Mouse (Mus musculus): ENCODE data around the gene Etv3. TPM values are rescaled to one million over a fixed set of nuclear protein-coding genes. Genes with fewer than 3 reads are reported as not detected.

Gene Etv3
- total and polyA plus RNA-seq, 3 experiments: 7.4 to 10.4 TPM; not detected in 1

DNA sequence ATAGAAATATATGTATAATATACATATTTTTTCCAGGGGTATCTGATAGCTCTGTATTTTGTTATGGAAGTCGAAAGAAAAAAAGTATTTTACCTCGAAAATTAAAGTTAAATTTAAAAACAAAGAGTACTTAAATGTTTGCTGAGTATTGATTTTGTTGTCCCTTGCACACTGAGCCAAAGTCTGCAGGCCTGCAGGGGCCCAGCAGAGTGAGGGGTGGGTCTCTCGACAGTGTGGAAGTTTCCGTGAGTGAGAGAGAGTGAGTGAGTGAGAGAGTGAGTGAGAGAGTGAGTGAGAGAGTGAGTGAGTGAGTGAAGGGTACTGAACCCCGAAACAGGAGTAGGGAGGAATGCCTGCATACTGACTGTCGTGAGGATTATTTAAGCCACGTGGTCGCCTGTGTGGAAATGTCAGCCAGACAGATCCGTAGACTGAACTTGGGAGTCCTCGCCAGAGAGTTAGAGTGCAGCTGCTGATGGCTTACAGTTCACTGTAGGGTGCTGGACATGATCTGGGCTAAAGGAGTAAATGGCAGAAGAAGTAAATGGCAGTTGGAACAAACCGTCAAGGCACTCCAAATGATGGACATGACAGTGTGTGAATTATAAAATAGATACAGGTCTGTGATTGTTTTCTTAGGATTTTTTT is 14.9 kb downstream of the Etv3 start:
- Histone ChIP-seq H3K4me1 (ENCODE audit: control insufficient read depth in 1 of 2, insufficient read depth in 2 of 2, low read length in 2 of 2) (no peaks in the 10 kb centered on the region), H3K9me3 (replicated peaks; ENCODE audit: insufficient read depth, low read length) (no peaks in the 10 kb centered on the region), H3K4me3 (ENCODE audit: control insufficient read depth in 1 of 2, insufficient read depth in 1 of 2, low read depth in 2 of 2, low read length in 2 of 2) (no peak overlapping the region), H3K36me3 (ENCODE audit: control insufficient read depth in 1 of 2, insufficient read depth in 2 of 2, low read length in 2 of 2) (no peaks in the 10 kb centered on the region), H3K27ac (ENCODE audit: control insufficient read depth, low read depth, low read length) (no peak overlapping the region), H3K9ac (ENCODE audit: control insufficient read depth, low read depth, low read length, poor library complexity, severe bottlenecking) (no peak overlapping the region), H3K79me2 (ENCODE audit: control insufficient read depth, insufficient read depth, low read length, poor library complexity) (no peaks in the 10 kb centered on the region), H3K27me3 (ENCODE audit: control insufficient read depth in 1 of 2, insufficient read depth in 2 of 2, low read length in 2 of 2) (no peaks in the 10 kb centered on the region)
- TF ChIP-seq CHD2 (IDR thresholded peaks at IDR 0.05; ENCODE audit: low read length) (no peak), UBTF (IDR thresholded peaks at IDR 0.05; ENCODE audit: borderline replicate concordance, insufficient read depth, low read depth, low read length) (no peak), MEF2A (IDR thresholded peaks at IDR 0.05; ENCODE audit: extremely low read depth, insufficient replicate concordance, low read depth, low read length, poor library complexity, severe bottlenecking) (no peak), TBP (IDR thresholded peaks at IDR 0.05; ENCODE audit: low read depth, low read length) (no peak), ZNF384 (IDR thresholded peaks at IDR 0.05; ENCODE audit: low read depth, low read length) (no peak), MXI1 (IDR thresholded peaks at IDR 0.05; ENCODE audit: low read depth, low read length) (no peak), CHD1 (IDR thresholded peaks at IDR 0.05; ENCODE audit: low read depth, low read length) (no peak), USF2 (IDR thresholded peaks at IDR 0.05; ENCODE audit: borderline replicate concordance in 1 of 2, insufficient read depth in 1 of 2, low read depth in 1 of 2, low read length in 2 of 2) (no peak), MAX (IDR thresholded peaks at IDR 0.05; ENCODE audit: low read length) (no peak), SIN3A (IDR thresholded peaks at IDR 0.05; ENCODE audit: low read length) (no peak), POLR2AphosphoS2 (IDR thresholded peaks at IDR 0.05; ENCODE audit: low read length) (no peak), E2F4 (IDR thresholded peaks at IDR 0.05; ENCODE audit: borderline replicate concordance, low read depth, low read length) (no peak), RCOR1 (IDR thresholded peaks at IDR 0.05; ENCODE audit: low read depth, low read length) (no peak), POLR2AphosphoS5 (IDR thresholded peaks at IDR 0.05; ENCODE audit: borderline replicate concordance, low read depth, low read length) (no peak), MAZ (IDR thresholded peaks at IDR 0.05; ENCODE audit: low read depth, low read length) (no peak), GATA1 (IDR thresholded peaks at IDR 0.05; ENCODE audit: low read depth, low read length) (no peak), NELFE (IDR thresholded peaks at IDR 0.05; ENCODE audit: low read depth, low read length) (no peak), SMC3 (IDR thresholded peaks at IDR 0.05; ENCODE audit: low read depth, low read length) (no peak), BHLHE40 (IDR thresholded peaks at IDR 0.05; ENCODE audit: borderline replicate concordance, low read depth, low read length) (no peak), JUND (IDR thresholded peaks at IDR 0.05; ENCODE audit: low read depth, low read length) (no peak)
- DNase-seq (ENCODE audit: low read depth, low spot score): no peak

DNA sequence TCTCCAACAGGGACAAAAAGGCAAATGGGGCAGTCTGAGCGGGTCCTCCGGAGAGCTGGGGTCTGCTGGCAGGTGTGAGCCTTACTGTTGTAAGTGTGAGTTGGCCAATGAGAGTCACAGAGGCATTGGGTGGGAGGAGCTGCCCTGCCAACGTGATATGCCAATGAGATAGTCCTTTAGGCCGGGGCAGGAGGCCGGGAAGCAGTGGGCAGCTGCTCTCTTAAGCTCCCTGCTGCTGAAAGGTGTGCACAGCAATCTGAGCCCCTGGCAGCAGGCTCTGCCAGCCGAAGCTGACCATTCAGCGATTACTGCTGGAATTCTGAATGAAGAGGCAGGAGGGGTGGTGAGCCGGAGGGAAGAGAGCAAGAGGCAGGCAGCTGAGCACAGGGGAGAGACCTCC is 15.5 kb downstream of the Etv3 start:
- no peak for DNase-seq (ENCODE audit: low read depth, low spot score)
- TF ChIP-seq TBP (IDR thresholded peaks at IDR 0.05; ENCODE audit: low read depth, low read length): no peak
- no peak for TF ChIP-seq MEF2A (IDR thresholded peaks at IDR 0.05; ENCODE audit: extremely low read depth, insufficient replicate concordance, low read depth, low read length, poor library complexity, severe bottlenecking)
- no peak for TF ChIP-seq ETS1 (IDR thresholded peaks at IDR 0.05; ENCODE audit: low read depth, low read length)
- TF ChIP-seq CHD1 (IDR thresholded peaks at IDR 0.05; ENCODE audit: low read depth, low read length): no peak
- TF ChIP-seq EP300 (IDR thresholded peaks at IDR 0.05; ENCODE audit: low read depth in 1 of 2, low read length in 2 of 2): no peak
- TF ChIP-seq RAD21 (IDR thresholded peaks at IDR 0.05; ENCODE audit: low read depth, low read length): no peak
- TF ChIP-seq ELF1 (IDR thresholded peaks at IDR 0.05; ENCODE audit: low read depth, low read length): no peak
- TF ChIP-seq MAFK (IDR thresholded peaks at IDR 0.05; ENCODE audit: borderline replicate concordance, low read depth, low read length): no peak
- TF ChIP-seq MAX (IDR thresholded peaks at IDR 0.05; ENCODE audit: low read length): no peak
- Histone ChIP-seq H3K4me3 (ENCODE audit: control insufficient read depth in 1 of 2, insufficient read depth in 1 of 2, low read depth in 2 of 2, low read length in 2 of 2) (no peak overlapping the region), H3K9me3 (replicated peaks; ENCODE audit: insufficient read depth, low read length) (no peaks in the 10 kb centered on the region), H3K27me3 (ENCODE audit: control insufficient read depth in 1 of 2, insufficient read depth in 2 of 2, low read length in 2 of 2) (no peaks in the 10 kb centered on the region), H3K27ac (ENCODE audit: control insufficient read depth, low read depth, low read length) (no peak overlapping the region), H3K4me1 (ENCODE audit: control insufficient read depth in 1 of 2, insufficient read depth in 2 of 2, low read length in 2 of 2) (no peaks in the 10 kb centered on the region), H3K79me2 (ENCODE audit: control insufficient read depth, insufficient read depth, low read length, poor library complexity) (no peaks in the 10 kb centered on the region), H3K9ac (ENCODE audit: control insufficient read depth, low read depth, low read length, poor library complexity, severe bottlenecking) (no peak overlapping the region), H3K36me3 (ENCODE audit: control insufficient read depth in 1 of 2, insufficient read depth in 2 of 2, low read length in 2 of 2) (no peaks in the 10 kb centered on the region)
